Mouse (Mus musculus) heart, adult 11 months (tissue): ENCODE measurements at regions not wholly inside any gene's neighbourhood (a gene's known extent, or its start where the extent isn't known, plus 50 kb on each side); places are given as distances from the start of the nearest gene placed in this dataset.

Experiments used
- DNase-seq: peaks from one replicate; pipeline ENCODE4 v3.0.0; 2022

- no peak for DNase-seq
Measured at GRCm38 (mm10) chr8:11145251-11145650, 137.0 kb upstream of the Irs2 start.

GRCm38 (mm10) chr8:11140566-11140965 is 132.3 kb upstream of the Irs2 start:
- DNase-seq, result no peak

GRCm38 (mm10) chr8:11139294-11139693 is 131.0 kb upstream of the Irs2 start:
- no peak for DNase-seq

GRCm38 (mm10) chr8:11138302-11139020 is 130.2 kb upstream of the Irs2 start:
- DNase-seq, result no peak

GRCm38 (mm10) chr8:11136566-11136965 is 128.3 kb upstream of the Irs2 start:
- no peak for DNase-seq

- DNase-seq, result no peak
Measured at GRCm38 (mm10) chr8:11135135-11135534, 126.9 kb upstream of the Irs2 start.

GRCm38 (mm10) chr8:11134562-11134961 is 126.3 kb upstream of the Irs2 start:
- DNase-seq, result no peak

GRCm38 (mm10) chr8:11119030-11119634 is 110.9 kb upstream of the Irs2 start:
- peak; percentile 30 for DNase-seq

- no peak for DNase-seq
Measured at GRCm38 (mm10) chr8:11116534-11116933, 108.3 kb upstream of the Irs2 start.

- no peak for DNase-seq
Measured at GRCm38 (mm10) chr8:11115210-11115609, 107.0 kb upstream of the Irs2 start.

- no peak for DNase-seq
Measured at GRCm38 (mm10) chr8:11114531-11114930, 106.3 kb upstream of the Irs2 start.

- no peak for DNase-seq
Measured at GRCm38 (mm10) chr8:11112908-11113532, 104.8 kb upstream of the Irs2 start.

- no peak for DNase-seq
Measured at GRCm38 (mm10) chr8:11111987-11112386, 103.7 kb upstream of the Irs2 start.

- no peak for DNase-seq
Measured at GRCm38 (mm10) chr8:11107435-11107834, 99.2 kb upstream of the Irs2 start.

GRCm38 (mm10) chr8:11107021-11107420 is 98.8 kb upstream of the Irs2 start:
- DNase-seq, result no peak

- DNase-seq, result peak; percentile 80
Measured at GRCm38 (mm10) chr8:11103745-11104607, 95.7 kb upstream of the Irs2 start.

GRCm38 (mm10) chr8:11100310-11100709 is 92.1 kb upstream of the Irs2 start:
- no peak for DNase-seq

- DNase-seq, result no peak
Measured at GRCm38 (mm10) chr8:11099591-11099855, 91.3 kb upstream of the Irs2 start.

GRCm38 (mm10) chr8:11098790-11099590 is 90.7 kb upstream of the Irs2 start:
- DNase-seq, result peak; percentile 86

- peak; percentile 98 for DNase-seq
Measured at GRCm38 (mm10) chr8:11098228-11098778, 90.0 kb upstream of the Irs2 start.

GRCm38 (mm10) chr8:11097813-11098212 is 89.6 kb upstream of the Irs2 start:
- DNase-seq, result peak; percentile 54

GRCm38 (mm10) chr8:11094516-11094915 is 86.3 kb upstream of the Irs2 start:
- peak; percentile 29 for DNase-seq
